Mouse (Mus musculus): ENCODE data around the gene Wdfy3.

Wdfy3 gene

DNA sequence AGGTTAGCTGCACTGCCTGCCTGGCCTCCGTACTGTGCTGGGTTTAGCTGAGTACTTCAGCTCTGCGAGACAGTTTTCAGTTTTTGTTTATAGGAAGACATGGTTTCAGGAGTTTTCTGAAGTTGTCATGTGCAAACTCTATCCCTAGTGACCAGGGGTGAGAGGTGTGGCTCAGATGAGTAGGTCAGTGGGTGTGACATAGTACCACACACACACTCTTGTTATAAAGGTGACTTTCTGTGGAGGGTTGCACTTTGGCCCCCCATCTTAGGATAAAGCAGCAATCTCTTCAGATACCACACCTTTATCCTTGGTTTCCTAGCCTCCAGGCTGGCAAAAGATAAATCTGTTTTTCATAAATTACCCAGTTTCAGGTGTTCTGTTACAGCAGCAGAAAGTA is 284.9 kb downstream of the Wdfy3 start:
- DNase-seq (ENCODE audit: low spot score in 2 of 2) = no peak

- no peak for DNase-seq (ENCODE audit: low spot score in 2 of 2)
These were observed 285.4 kb downstream of the Wdfy3 start for GRCm38 (mm10) chr5:101784328-101784727.

Data from spleen, postnatal 14 days (tissue).